8 mouse cellular contexts compared by ENCODE assay signal in the genomic region with DNA sequence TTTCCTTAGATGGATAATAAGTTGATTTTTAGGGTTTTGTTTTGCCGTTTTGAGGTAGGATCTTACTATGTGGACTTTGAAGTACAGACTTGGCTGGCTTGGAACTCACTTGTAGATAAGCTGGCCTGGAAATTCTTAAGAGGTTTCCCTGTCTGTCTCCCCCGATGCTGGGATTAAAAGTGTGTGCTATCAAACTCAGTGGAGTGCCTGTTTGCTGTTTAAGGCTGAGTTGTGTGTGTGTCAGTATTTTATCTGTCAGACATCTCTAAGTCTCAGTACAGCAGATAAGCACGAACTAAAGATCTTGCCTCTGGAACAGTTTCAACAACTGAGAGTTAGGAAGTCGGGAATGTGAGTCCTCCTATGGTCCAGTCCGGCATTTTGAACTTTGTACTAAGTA. TPM values are rescaled to one million over a fixed set of nuclear protein-coding genes. Genes with fewer than 3 reads are reported as not detected.
DNase-seq lines count a peak whose midpoint lies in the region; ATAC-seq lines count a peak whose summit lies in the region.

No protein-coding gene starts in this region.

- ATAC-seq in heart, embryonic 15.5 days (replicated peaks; ENCODE audit: insufficient number of reproducible peaks, insufficient read depth, low FRiP score, low read depth), result no peak
- no peak for ATAC-seq in hindbrain, embryonic 15.5 days (ENCODE audit: low FRiP score, low read depth)
- ATAC-seq in midbrain, embryonic 12.5 days (ENCODE audit: low FRiP score, low read depth), result no peak

- 5% methylated on average over 5 of the region's 5 CpGs for WGBS in heart, embryonic 15.5 days
- 22% methylated on average over 5 of the region's 5 CpGs for WGBS in hindbrain, embryonic 15.5 days
- 30% methylated on average over 5 of the region's 5 CpGs for WGBS in midbrain, embryonic 12.5 days

- peak overlapping the region; percentile 98 for H3K27ac ChIP-seq in heart, embryonic 15.5 days
- no peak overlapping the region for H3K27ac ChIP-seq in hindbrain, embryonic 15.5 days (replicated peaks)
- no peak overlapping the region for H3K27ac ChIP-seq in midbrain, embryonic 12.5 days (replicated peaks)

- H3K4me2 ChIP-seq in heart, embryonic 15.5 days, result peak overlapping the region; percentile 69
- H3K4me2 ChIP-seq in hindbrain, embryonic 15.5 days, result peak overlapping the region; percentile 78
- peak overlapping the region; percentile 83 for H3K4me2 ChIP-seq in midbrain, embryonic 12.5 days (replicated peaks)

- H3K9me3 ChIP-seq in heart, embryonic 15.5 days (replicated peaks), result no peaks in the 10 kb centered on the region
- no peaks in the 10 kb centered on the region for H3K9me3 ChIP-seq in hindbrain, embryonic 15.5 days
- H3K9me3 ChIP-seq in midbrain, embryonic 12.5 days, result no peaks in the 10 kb centered on the region

- DNase-seq in heart, postnatal 4 days, result no peak
- DNase-seq in NIH3T3 (ENCODE audit: low read depth) (peak; percentile 33), MN1 (ENCODE audit: low spot score) (no peak)
- DNase-seq in layer of hippocampus, adult 11-12 months (ENCODE audit: low spot score), result no peak
- no peak for DNase-seq in cerebellum, postnatal 4 days (ENCODE audit: low spot score in 2 of 2)

- no peaks in the 10 kb centered on the region for H3K36me3 ChIP-seq in heart, embryonic 15.5 days
- H3K36me3 ChIP-seq in hindbrain, embryonic 15.5 days, result no peaks in the 10 kb centered on the region
- no peaks in the 10 kb centered on the region for H3K36me3 ChIP-seq in midbrain, embryonic 12.5 days

- H3K4me1 ChIP-seq in heart, embryonic 15.5 days (replicated peaks), result peaks cover 52% of the 10 kb centered on the region
- H3K4me1 ChIP-seq in hindbrain, embryonic 15.5 days (replicated peaks), result peaks cover 45% of the 10 kb centered on the region
- peaks cover 39% of the 10 kb centered on the region for H3K4me1 ChIP-seq in midbrain, embryonic 12.5 days

- H3K4me3 ChIP-seq in heart, embryonic 15.5 days, result peak overlapping the region; percentile 87
- H3K4me3 ChIP-seq in hindbrain, embryonic 15.5 days, result peak overlapping the region; percentile 92
- peak overlapping the region; percentile 90 for H3K4me3 ChIP-seq in midbrain, embryonic 12.5 days

- H3K27me3 ChIP-seq in heart, embryonic 15.5 days, result no peaks in the 10 kb centered on the region
- H3K27me3 ChIP-seq in hindbrain, embryonic 15.5 days, result no peaks in the 10 kb centered on the region
- no peaks in the 10 kb centered on the region; the same call in 1 of the 2 replicates for H3K27me3 ChIP-seq in midbrain, embryonic 12.5 days

- H3K9ac ChIP-seq in heart, embryonic 15.5 days, result peak overlapping the region; percentile 95
- peak overlapping the region; percentile 96 for H3K9ac ChIP-seq in hindbrain, embryonic 15.5 days
- H3K9ac ChIP-seq in midbrain, embryonic 12.5 days (replicated peaks), result peak overlapping the region; percentile 98; the same call in 1 of the 2 replicates

RNA-seq across cellular contexts. Expression of a gene that starts 1.6 kb away (rescaled TPM):
- 55.1 and 58.9 TPM in 2 replicates for polyA plus RNA-seq in heart, embryonic 15.5 days (2015; fragmentation: Nextera tagmentation; extraction: Ambion mirVana)
- 10 to 100 TPM; 90.9 to 91.6 TPM for total RNA-seq in heart, postnatal 4 days (2021)
- polyA plus RNA-seq in hindbrain, embryonic 15.5 days (2015; fragmentation: Nextera tagmentation; extraction: Ambion mirVana), result 63.7 and 65.4 TPM in 2 replicates
- 105 and 113 TPM in 2 replicates for polyA plus RNA-seq in midbrain, embryonic 12.5 days (2016; fragmentation: Nextera tagmentation; extraction: Ambion mirVana)
